Mouse (Mus musculus) limb, embryonic 14.5 days (tissue): ENCODE results near the gene Ckap2l. TPM values are rescaled to one million over a fixed set of nuclear protein-coding genes. Genes with fewer than 3 reads are reported as not detected.

Source experiments
- ATAC-seq: fragments of 200-750 bp; cut with Nextera tagmentation; 2 replicates; pipeline ENCODE4 v1.8.0; 2017; ENCODE audit warnings: low read depth, moderate number of reproducible peaks, moderate TSS enrichment; ENCODE audit not compliant: low FRiP score
- DNase-seq: peaks from one replicate; pipeline ENCODE4 v3.0.0-alpha.2; 2015; ENCODE audit warnings: low spot score
- H3K27ac ChIP-seq: fragments of 300-500 bp; sonication (generic); replicated peaks from 2 replicates; pipeline ENCODE4 v1.5.1; 2014; ENCODE audit warnings: low read depth, mild to moderate bottlenecking, low read length, moderate library complexity, mixed read lengths
- H3K27me3 ChIP-seq: fragments of 300-500 bp; sonication (generic); 2 replicates; pipeline ENCODE4 v1.6.1; 2014; ENCODE audit warnings: low read length, mixed read lengths; ENCODE audit not compliant: control insufficient read depth, insufficient read depth
- H3K36me3 ChIP-seq: fragments of 300-500 bp; sonication (generic); 2 replicates; pipeline ENCODE4 v1.6.1; 2014; ENCODE audit warnings: mild to moderate bottlenecking, low read length, moderate library complexity, mixed read lengths; ENCODE audit not compliant: control insufficient read depth, insufficient read depth
- H3K4me1 ChIP-seq: fragments of 300-500 bp; sonication (generic); 2 replicates; pipeline ENCODE4 v1.6.1; 2014; ENCODE audit warnings: antibody characterized with exemption, low read length, mixed read lengths; ENCODE audit not compliant: control insufficient read depth, insufficient read depth
- H3K4me2 ChIP-seq: fragments of 300-500 bp; sonication (generic); replicated peaks from 2 replicates; pipeline ENCODE4 v1.6.1; 2014; ENCODE audit warnings: low read depth, mild to moderate bottlenecking, low read length, moderate library complexity; ENCODE audit not compliant: severe bottlenecking
- H3K4me3 ChIP-seq: fragments of 300-500 bp; sonication (generic); replicated peaks from 2 replicates; pipeline ENCODE4 v1.5.1; 2014; ENCODE audit warnings: low read length
- H3K9ac ChIP-seq: fragments of 300-500 bp; sonication (generic); 2 replicates; pipeline ENCODE4 v1.6.1; 2014; ENCODE audit warnings: mild to moderate bottlenecking, low read depth, low read length, moderate library complexity; ENCODE audit not compliant: severe bottlenecking
- H3K9me3 ChIP-seq: fragments of 300-500 bp; sonication (generic); 2 replicates; pipeline ENCODE4 v1.6.1; 2016; ENCODE audit warnings: low read length; ENCODE audit not compliant: control insufficient read depth
- POLR2A ChIP-seq: fragments of 200-500 bp; IDR thresholded peaks from 2 replicates; pipeline ENCODE4 v1.8.0; 2012; ENCODE audit warnings: inconsistent platforms, mild to moderate bottlenecking, moderate library complexity, borderline replicate concordance; ENCODE audit not compliant: insufficient read depth, insufficient read length; ENCODE audit errors: extremely low read depth
- WGBS: fragments of 180-500 bp; shearing (Covaris S2); extraction: QIAGEN DNeasy Blood & Tissue Kit; methylation state at CpG from one replicate; pipeline ENCODE4 v1.1.7; 2014; 5-methylcytosine and 5-hydroxymethylcytosine counted together
- polyA plus RNA-seq, 2 experiments: library from polyadenylated mRNA; depleted of rRNA in 1 of 2; stranded (reverse) in 1 of 2; unstranded in 1 of 2; fragments of >200 nt; fragmentation: Nextera tagmentation in 1 of 2; extraction: Ambion mirVana in 1 of 2; gene quantifications; 2 replicates each; pipeline versions ENCODE4 v1.2.1 to v1.2.3; 2012 to 2014

Gene Ckap2l
- polyA plus RNA-seq, 2 experiments, result 18.1 to 49.8 TPM

DNA sequence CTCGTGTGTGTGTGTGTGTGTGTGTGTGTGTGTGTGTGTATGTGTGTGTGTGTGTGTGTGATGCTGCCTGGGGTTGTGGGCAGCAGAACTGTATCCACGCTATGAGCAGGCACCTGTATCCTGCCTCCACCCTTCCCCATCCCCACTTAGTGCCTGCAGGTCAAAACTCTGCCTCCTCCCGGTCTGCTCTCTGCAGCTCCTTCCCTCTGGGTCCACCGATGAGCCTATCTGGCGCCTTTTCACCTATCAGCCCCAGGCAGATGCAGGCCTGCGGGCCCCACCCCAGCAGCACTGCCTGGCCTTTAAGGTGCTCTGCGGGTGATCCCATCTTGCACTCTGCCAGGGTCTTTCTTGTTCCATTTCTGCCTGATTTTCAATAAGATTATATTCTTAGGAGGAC, 69.3 kb downstream of the Ckap2l start:
- H3K4me1 ChIP-seq, result no peaks in the 10 kb centered on the region
- ATAC-seq (no peak), DNase-seq (no peak)
- H3K9me3 ChIP-seq, result no peaks in the 10 kb centered on the region
- H3K27ac ChIP-seq, result no peak overlapping the region
- H3K36me3 ChIP-seq, result no peaks in the 10 kb centered on the region
- H3K27me3 ChIP-seq, result no peaks in the 10 kb centered on the region
- no peak overlapping the region for H3K9ac ChIP-seq
- 78% methylated on average over 5 of the region's 7 CpGs for WGBS
- H3K4me2 ChIP-seq, result no peak overlapping the region
- no peak overlapping the region for H3K4me3 ChIP-seq
- no peak for TF ChIP-seq POLR2A

DNA sequence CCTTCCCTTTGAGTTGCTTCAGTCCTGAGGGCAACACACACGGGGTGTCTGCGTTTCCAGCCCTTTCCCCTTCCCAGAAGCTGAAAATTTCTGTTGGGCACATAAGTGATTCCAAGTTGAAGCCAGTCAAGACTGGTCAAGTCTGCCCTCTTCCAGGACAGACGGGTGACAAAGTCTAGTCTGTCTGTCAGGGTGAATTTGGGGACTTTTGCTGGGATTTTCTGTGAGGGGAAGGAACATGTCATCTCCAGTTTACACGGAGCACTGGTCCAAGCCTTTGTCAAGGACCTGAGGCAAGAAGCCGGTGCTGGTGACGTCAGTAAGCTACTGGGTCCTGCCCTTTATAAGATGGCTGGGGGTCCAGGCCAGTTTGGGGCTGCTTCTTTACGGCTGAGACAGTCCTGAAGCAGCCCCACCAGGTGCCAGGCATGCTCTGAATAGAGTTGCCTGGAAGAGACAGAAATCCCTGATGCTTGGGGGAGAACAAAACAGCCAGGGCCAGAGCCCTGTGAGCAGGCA, 69.9 kb downstream of the Ckap2l start:
- no peak overlapping the region for H3K27ac ChIP-seq
- H3K4me2 ChIP-seq, result no peak overlapping the region
- H3K9ac ChIP-seq, result no peak overlapping the region
- no peaks in the 10 kb centered on the region for H3K27me3 ChIP-seq
- H3K4me1 ChIP-seq, result no peaks in the 10 kb centered on the region
- WGBS, result 78% methylated on average over 7 of the region's 7 CpGs
- no peak for TF ChIP-seq POLR2A
- ATAC-seq (no peak), DNase-seq (no peak)
- H3K9me3 ChIP-seq, result no peaks in the 10 kb centered on the region
- H3K36me3 ChIP-seq, result no peaks in the 10 kb centered on the region
- no peak overlapping the region for H3K4me3 ChIP-seq

GRCm38 (mm10) chr2:129226296-129226851, 70.6 kb downstream of the Ckap2l start:
- no peak for TF ChIP-seq POLR2A

GRCm38 (mm10) chr2:129225251-129225819, 71.7 kb downstream of the Ckap2l start:
- H3K27ac ChIP-seq, result no peak overlapping the region
- no peak overlapping the region for H3K4me2 ChIP-seq
- H3K36me3 ChIP-seq, result no peaks in the 10 kb centered on the region
- H3K27me3 ChIP-seq, result no peaks in the 10 kb centered on the region
- H3K4me3 ChIP-seq, result no peak overlapping the region
- no peak for TF ChIP-seq POLR2A
- no peak overlapping the region for H3K9ac ChIP-seq
- WGBS, result 88% methylated on average over 17 of the region's 17 CpGs
- no peaks in the 10 kb centered on the region for H3K9me3 ChIP-seq
- ATAC-seq (no peak), DNase-seq (no peak)
- no peaks in the 10 kb centered on the region for H3K4me1 ChIP-seq

More at GRCm38 (mm10) chr2:129226296-129226851, 70.6 kb downstream of the Ckap2l start:
- 76% methylated on average over 11 of the region's 11 CpGs for WGBS
- Histone ChIP-seq H3K4me2 (no peak overlapping the region), H3K27ac (no peak overlapping the region), H3K9ac (no peak overlapping the region), H3K36me3 (no peaks in the 10 kb centered on the region), H3K27me3 (no peaks in the 10 kb centered on the region), H3K4me1 (no peaks in the 10 kb centered on the region), H3K9me3 (no peaks in the 10 kb centered on the region), H3K4me3 (no peak overlapping the region)
- ATAC-seq, result no peak
- DNase-seq, result no peak

DNA sequence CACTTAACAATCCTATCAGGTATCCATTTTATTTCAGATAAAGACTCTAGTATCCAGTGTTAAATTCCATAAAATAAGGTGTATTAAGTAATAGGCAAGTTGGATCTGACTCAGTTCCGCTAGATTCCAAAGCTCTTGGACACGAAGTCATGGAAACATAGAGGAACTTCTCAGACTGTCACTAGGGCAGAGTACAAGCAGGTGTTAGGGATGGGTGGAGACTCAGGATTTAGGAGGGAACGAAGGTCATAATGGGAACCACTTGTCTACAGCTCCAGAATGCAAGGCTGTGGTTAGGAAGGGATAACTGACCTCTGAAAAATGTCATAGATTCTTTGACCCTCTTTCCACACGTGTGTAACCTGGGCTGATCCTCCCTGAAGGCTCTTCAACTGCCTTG, 72.8 kb downstream of the Ckap2l start:
- no peak overlapping the region for H3K9ac ChIP-seq
- no peak for TF ChIP-seq POLR2A
- ATAC-seq (no peak), DNase-seq (no peak)
- H3K27ac ChIP-seq, result no peak overlapping the region
- no peaks in the 10 kb centered on the region for H3K27me3 ChIP-seq
- no peaks in the 10 kb centered on the region for H3K36me3 ChIP-seq
- WGBS, result 64% methylated on average over 4 of the region's 4 CpGs
- no peaks in the 10 kb centered on the region for H3K4me1 ChIP-seq
- no peak overlapping the region for H3K4me3 ChIP-seq
- H3K9me3 ChIP-seq, result no peaks in the 10 kb centered on the region
- no peak overlapping the region for H3K4me2 ChIP-seq
